Mouse (Mus musculus) hindbrain, embryonic 11.5 days (tissue): ENCODE results near the gene Hrh1. TPM values are rescaled to one million over a fixed set of nuclear protein-coding genes. Genes with fewer than 3 reads are reported as not detected.
"Not testable (repeated sequence)": the region's sequence is repeated elsewhere in the genome, so short reads cannot be mapped to it uniquely, and the experiment has no call there.

Experiments
- ATAC-seq: fragments of 200-750 bp; cut with Nextera tagmentation; 2 replicates; pipeline ENCODE4 v1.8.0; 2017; ENCODE audit warnings: mild to moderate bottlenecking, moderate TSS enrichment, moderate library complexity; ENCODE audit not compliant: low FRiP score
- DNase-seq: peaks from one replicate; pipeline ENCODE4 v3.0.0-alpha.2; 2015; ENCODE audit warnings: low spot score
- H3K27ac ChIP-seq: fragments of 300-500 bp; sonication (generic); 2 replicates; pipeline ENCODE4 v1.5.1; 2014; ENCODE audit warnings: mild to moderate bottlenecking, low read depth, low read length
- H3K27me3 ChIP-seq: fragments of 300-500 bp; sonication (generic); 2 replicates; pipeline ENCODE4 v1.6.1; 2014; ENCODE audit warnings: mild to moderate bottlenecking, low read length, moderate library complexity, mixed read lengths; ENCODE audit not compliant: control insufficient read depth, insufficient read depth
- H3K36me3 ChIP-seq: fragments of 300-500 bp; sonication (generic); 2 replicates; pipeline ENCODE4 v1.6.1; 2014; ENCODE audit warnings: mild to moderate bottlenecking, low read length, moderate library complexity, mixed read lengths; ENCODE audit not compliant: control insufficient read depth, insufficient read depth
- H3K4me1 ChIP-seq: fragments of 300-500 bp; sonication (generic); replicated peaks from 2 replicates; pipeline ENCODE4 v1.6.1; 2014; ENCODE audit warnings: low read length, mixed read lengths; ENCODE audit not compliant: control insufficient read depth, insufficient read depth
- H3K4me2 ChIP-seq: fragments of 300-500 bp; sonication (generic); replicated peaks from 2 replicates; pipeline ENCODE4 v1.6.1; 2014; ENCODE audit warnings: mild to moderate bottlenecking, low read depth, low read length
- H3K4me3 ChIP-seq: fragments of 300-500 bp; sonication (generic); 2 replicates; pipeline ENCODE4 v1.5.1; 2014; ENCODE audit warnings: low read depth, low read length
- H3K9ac ChIP-seq: fragments of 300-500 bp; sonication (generic); 2 replicates; pipeline ENCODE4 v1.6.1; 2014; ENCODE audit warnings: low read depth, low read length
- H3K9me3 ChIP-seq: fragments of 300-500 bp; sonication (generic); 2 replicates; pipeline ENCODE4 v1.6.1; 2016; ENCODE audit warnings: low read length; ENCODE audit not compliant: control insufficient read depth
- WGBS: fragments of 180-500 bp; shearing (Covaris S2); extraction: QIAGEN DNeasy Blood & Tissue Kit; methylation state at CpG from one replicate; pipeline ENCODE4 v1.1.7; 2014; 5-methylcytosine and 5-hydroxymethylcytosine counted together
- polyA plus RNA-seq: library from polyadenylated mRNA; unstranded; fragments of >200 nt; fragmentation: Nextera tagmentation; extraction: Ambion mirVana; gene quantifications from 2 replicates; pipeline ENCODE4 v1.2.1, GENCODE M21; 2014

The Hrh1 gene
- polyA plus RNA-seq, 1 experiment from 2014 or later = 0.08 TPM

DNA sequence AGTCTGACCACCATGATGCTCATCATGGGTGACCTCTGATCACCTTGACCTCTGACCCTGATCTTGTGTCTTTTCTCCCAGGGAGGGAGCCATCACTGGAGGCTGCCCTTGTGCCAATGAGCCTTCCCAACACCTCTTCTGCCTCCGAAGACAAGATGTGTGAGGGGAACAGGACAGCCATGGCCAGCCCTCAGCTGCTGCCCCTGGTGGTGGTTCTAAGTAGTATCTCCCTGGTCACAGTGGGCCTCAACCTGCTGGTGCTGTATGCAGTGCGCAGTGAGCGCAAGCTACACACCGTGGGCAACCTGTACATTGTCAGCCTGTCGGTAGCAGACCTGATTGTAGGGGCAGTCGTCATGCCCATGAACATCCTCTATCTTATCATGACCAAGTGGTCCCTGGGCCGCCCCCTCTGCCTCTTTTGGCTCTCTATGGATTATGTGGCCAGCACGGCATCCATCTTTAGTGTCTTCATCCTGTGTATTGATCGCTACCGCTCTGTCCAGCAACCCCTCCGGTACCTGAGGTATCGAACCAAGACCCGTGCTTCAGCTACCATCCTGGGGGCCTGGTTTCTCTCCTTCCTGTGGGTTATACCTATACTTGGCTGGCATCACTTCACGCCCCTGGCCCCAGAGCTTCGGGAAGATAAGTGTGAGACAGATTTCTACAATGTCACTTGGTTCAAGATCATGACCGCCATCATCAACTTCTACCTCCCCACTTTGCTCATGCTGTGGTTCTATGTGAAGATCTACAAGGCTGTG lies 82.1 kb downstream of the Hrh1 start:
- Histone ChIP-seq H3K4me2 (no peak overlapping the region), H3K27me3 (no peaks in the 10 kb centered on the region), H3K36me3 (no peaks in the 10 kb centered on the region), H3K9ac (no peak overlapping the region), H3K4me1 (no peaks in the 10 kb centered on the region), H3K9me3 (no peaks in the 10 kb centered on the region), H3K27ac (no peak overlapping the region), H3K4me3 (no peak overlapping the region)
- 93% methylated on average over 16 of the region's 16 CpGs for WGBS
- DNase-seq = no peak
- ATAC-seq = no peak

GRCm38 (mm10) chr6:114489371-114489770 lies 91.6 kb downstream of the Hrh1 start:
- WGBS = 82% methylated on average over 3 of the region's 3 CpGs
- ATAC-seq = no peak
- H3K27me3 ChIP-seq = no peaks in the 10 kb centered on the region

GRCm38 (mm10) chr6:114492588-114492987 lies 94.9 kb downstream of the Hrh1 start:
- H3K9ac ChIP-seq, ATAC-seq, H3K36me3 ChIP-seq, H3K4me1 ChIP-seq, H3K27me3 ChIP-seq, H3K4me2 ChIP-seq, H3K9me3 ChIP-seq, H3K27ac ChIP-seq, H3K4me3 ChIP-seq: not testable (repeated sequence)
- peak; percentile 41 for DNase-seq
- 58% methylated on average over 10 of the region's 10 CpGs for WGBS

More at GRCm38 (mm10) chr6:114489371-114489770, 91.6 kb downstream of the Hrh1 start:
- no peaks in the 10 kb centered on the region for H3K9me3 ChIP-seq
- no peak overlapping the region for H3K4me2 ChIP-seq
- H3K4me1 ChIP-seq = no peaks in the 10 kb centered on the region
- no peaks in the 10 kb centered on the region for H3K36me3 ChIP-seq
- H3K27ac ChIP-seq = no peak overlapping the region
- no peak overlapping the region for H3K4me3 ChIP-seq
- no peak overlapping the region for H3K9ac ChIP-seq
- DNase-seq = no peak

- ATAC-seq, H3K36me3 ChIP-seq, H3K27ac ChIP-seq, H3K9ac ChIP-seq, H3K4me1 ChIP-seq, H3K4me2 ChIP-seq, H3K4me3 ChIP-seq, H3K27me3 ChIP-seq, H3K9me3 ChIP-seq: not testable (repeated sequence)
- WGBS = 21% methylated on average over 6 of the region's 12 CpGs
- DNase-seq = peak; percentile 28
Measured at GRCm38 (mm10) chr6:114494987-114495386, 97.3 kb downstream of the Hrh1 start.

DNA sequence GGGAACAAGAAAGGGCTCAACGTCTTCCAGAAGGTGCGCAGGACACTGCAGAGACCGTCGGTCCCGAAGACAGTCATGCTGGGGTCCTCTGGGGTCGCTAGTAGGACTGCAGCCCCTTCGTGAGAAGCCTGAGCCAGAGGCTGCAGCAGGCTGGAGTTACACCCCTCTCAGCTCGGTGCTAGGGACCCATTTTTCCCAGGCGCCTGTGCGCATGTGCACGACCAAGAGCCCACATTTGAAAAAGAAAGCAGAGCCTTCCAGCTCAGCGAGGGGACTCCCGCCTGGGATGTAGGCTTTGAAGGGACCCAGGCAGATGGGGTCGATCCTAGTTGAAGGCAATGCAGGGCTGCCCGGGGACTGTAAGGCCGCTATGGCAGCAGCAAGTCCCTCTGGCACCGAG lies 116.3 kb downstream of the Hrh1 start:
- H3K27me3 ChIP-seq, H3K9me3 ChIP-seq, H3K27ac ChIP-seq, ATAC-seq, H3K4me2 ChIP-seq, H3K4me3 ChIP-seq, H3K9ac ChIP-seq, H3K4me1 ChIP-seq, H3K36me3 ChIP-seq: not testable (repeated sequence)
- WGBS = 10% methylated on average over 16 of the region's 17 CpGs
- peak; percentile 25 for DNase-seq

GRCm38 (mm10) chr6:114528709-114529108 lies 131.0 kb downstream of the Hrh1 start:
- H3K9me3 ChIP-seq, H3K36me3 ChIP-seq, DNase-seq, H3K9ac ChIP-seq, H3K27ac ChIP-seq, H3K4me1 ChIP-seq, H3K27me3 ChIP-seq, H3K4me3 ChIP-seq, H3K4me2 ChIP-seq, ATAC-seq: not testable (repeated sequence)
- WGBS = no CpG with 5 or more reads among the region's 12 CpGs

Other genes with a start within 250 kb of the Hrh1 start
- gene Slc6a1, start 115.3 kb upstream of the Hrh1 start, polyA plus RNA-seq = 17.3 and 23.1 TPM in 2 replicates
- gene Atg7, start 245.2 kb downstream of the Hrh1 start, polyA plus RNA-seq = 13.5 and 15.3 TPM in 2 replicates